Mouse (Mus musculus): ENCODE data around the gene Tmc5. TPM values are rescaled to one million over a fixed set of nuclear protein-coding genes. Genes with fewer than 3 reads are reported as not detected.

Tmc5 gene
- polyA plus RNA-seq, 1 experiment from 2014 or later: 0.91 TPM

DNA sequence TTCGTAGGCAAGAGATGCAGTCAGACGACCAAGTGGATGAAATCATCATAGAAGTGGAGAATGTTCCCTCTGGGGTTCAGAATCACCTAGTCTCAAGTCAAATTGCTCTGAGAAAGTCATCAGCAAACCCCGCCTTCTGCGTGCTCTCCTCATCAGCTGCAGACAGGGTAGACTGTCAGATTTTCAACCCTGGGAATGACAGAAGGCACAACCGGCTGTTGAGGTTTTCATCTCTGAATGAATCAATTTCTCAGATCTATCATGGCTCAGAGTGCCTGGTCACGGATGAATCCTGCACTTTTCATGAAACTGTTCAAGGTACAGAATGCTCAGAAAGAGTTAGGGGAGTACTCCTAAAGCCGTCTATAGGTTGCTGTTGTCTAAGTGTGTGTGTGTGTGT, 36.9 kb downstream of the Tmc5 start:
- Histone ChIP-seq H3K4me3 (replicated peaks; ENCODE audit: low read depth, low read length) (no peak overlapping the region), H3K4me2 (ENCODE audit: low read length) (no peak overlapping the region), H3K36me3 (ENCODE audit: insufficient read depth, low read length) (no peaks in the 10 kb centered on the region), H3K9me3 (replicated peaks; ENCODE audit: low read length) (no peaks in the 10 kb centered on the region), H3K9ac (ENCODE audit: low read depth, low read length) (no peak overlapping the region), H3K4me1 (replicated peaks; ENCODE audit: insufficient read depth, low read length) (no peaks in the 10 kb centered on the region), H3K27ac (no peak overlapping the region), H3K27me3 (ENCODE audit: insufficient read depth, low read length) (no peaks in the 10 kb centered on the region)
- 87% methylated on average over 7 of the region's 7 CpGs for WGBS
- DNase-seq (ENCODE audit: low spot score) (no peak), ATAC-seq (replicated peaks; ENCODE audit: low FRiP score, low read depth) (no peak)
- TF ChIP-seq CTCF (IDR thresholded peaks at IDR 0.05; ENCODE audit: low read depth): no peak

- WGBS: 35% methylated on average over 4 of the region's 4 CpGs
- DNase-seq (ENCODE audit: low spot score): no peak
Observed at GRCm38 (mm10) chr7:118637466-118637865, 40.4 kb downstream of the Tmc5 start.

DNA sequence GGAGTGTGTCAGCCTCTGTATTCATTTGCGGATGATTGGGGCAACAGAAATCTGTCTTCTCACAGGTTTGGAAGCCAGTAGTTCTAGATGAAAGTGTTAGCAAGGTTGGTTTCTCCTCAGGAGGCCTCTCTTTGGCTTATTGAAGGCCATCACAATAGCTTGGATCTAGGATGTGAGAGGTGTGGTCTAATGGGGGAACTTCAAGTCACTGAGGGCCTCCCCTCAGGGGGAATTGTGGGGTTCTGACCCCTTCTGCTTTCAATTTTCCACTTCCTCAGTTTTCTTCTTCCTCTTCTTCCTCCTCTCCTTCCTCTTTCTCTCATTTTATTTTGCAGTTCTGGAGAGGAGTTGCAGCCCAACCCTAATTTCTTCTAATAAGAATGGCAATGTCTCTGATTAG, 49.1 kb downstream of the Tmc5 start:
- Histone ChIP-seq H3K27me3 (ENCODE audit: insufficient read depth, low read length) (no peaks in the 10 kb centered on the region), H3K4me2 (ENCODE audit: low read length) (no peak overlapping the region), H3K27ac (no peak overlapping the region), H3K36me3 (ENCODE audit: insufficient read depth, low read length) (no peaks in the 10 kb centered on the region), H3K9me3 (replicated peaks; ENCODE audit: low read length) (no peaks in the 10 kb centered on the region), H3K4me1 (replicated peaks; ENCODE audit: insufficient read depth, low read length) (no peaks in the 10 kb centered on the region), H3K4me3 (replicated peaks; ENCODE audit: low read depth, low read length) (no peak overlapping the region), H3K9ac (ENCODE audit: low read depth, low read length) (no peak overlapping the region)
- TF ChIP-seq CTCF (IDR thresholded peaks at IDR 0.05; ENCODE audit: low read depth): no peak
- WGBS: 81% methylated on average over 1 of the region's 1 CpGs
- DNase-seq (ENCODE audit: low spot score) (no peak), ATAC-seq (replicated peaks; ENCODE audit: low FRiP score, low read depth) (no peak)

More at GRCm38 (mm10) chr7:118637466-118637865, 40.4 kb downstream of the Tmc5 start:
- Histone ChIP-seq H3K9me3 (replicated peaks; ENCODE audit: low read length) (no peaks in the 10 kb centered on the region), H3K4me3 (replicated peaks; ENCODE audit: low read depth, low read length) (no peak overlapping the region), H3K4me2 (ENCODE audit: low read length) (no peak overlapping the region), H3K27me3 (ENCODE audit: insufficient read depth, low read length) (no peaks in the 10 kb centered on the region), H3K9ac (ENCODE audit: low read depth, low read length) (no peak overlapping the region), H3K27ac (no peak overlapping the region), H3K36me3 (ENCODE audit: insufficient read depth, low read length) (no peaks in the 10 kb centered on the region), H3K4me1 (replicated peaks; ENCODE audit: insufficient read depth, low read length) (no peaks in the 10 kb centered on the region)
- no peak for TF ChIP-seq CTCF (IDR thresholded peaks at IDR 0.05; ENCODE audit: low read depth)
- no peak for ATAC-seq (replicated peaks; ENCODE audit: low FRiP score, low read depth)

GRCm38 (mm10) chr7:118649328-118649727, 52.2 kb downstream of the Tmc5 start:
- DNase-seq (ENCODE audit: low spot score) (no peak), ATAC-seq (replicated peaks; ENCODE audit: low FRiP score, low read depth) (no peak)
- Histone ChIP-seq H3K9ac (ENCODE audit: low read depth, low read length) (no peak overlapping the region), H3K27ac (no peak overlapping the region), H3K36me3 (ENCODE audit: insufficient read depth, low read length) (no peaks in the 10 kb centered on the region), H3K27me3 (ENCODE audit: insufficient read depth, low read length) (no peaks in the 10 kb centered on the region), H3K4me2 (ENCODE audit: low read length) (no peak overlapping the region), H3K4me1 (replicated peaks; ENCODE audit: insufficient read depth, low read length) (no peaks in the 10 kb centered on the region), H3K4me3 (replicated peaks; ENCODE audit: low read depth, low read length) (no peak overlapping the region), H3K9me3 (replicated peaks; ENCODE audit: low read length) (no peaks in the 10 kb centered on the region)
- 78% methylated on average over 7 of the region's 7 CpGs for WGBS
- no peak for TF ChIP-seq CTCF (IDR thresholded peaks at IDR 0.05; ENCODE audit: low read depth)

GRCm38 (mm10) chr7:118650119-118650518, 53.0 kb downstream of the Tmc5 start:
- Histone ChIP-seq H3K9ac (ENCODE audit: low read depth, low read length) (no peak overlapping the region), H3K27ac (no peak overlapping the region), H3K9me3 (replicated peaks; ENCODE audit: low read length) (no peaks in the 10 kb centered on the region), H3K4me3 (replicated peaks; ENCODE audit: low read depth, low read length) (no peak overlapping the region), H3K4me2 (ENCODE audit: low read length) (no peak overlapping the region), H3K27me3 (ENCODE audit: insufficient read depth, low read length) (no peaks in the 10 kb centered on the region), H3K4me1 (replicated peaks; ENCODE audit: insufficient read depth, low read length) (no peaks in the 10 kb centered on the region), H3K36me3 (ENCODE audit: insufficient read depth, low read length) (no peaks in the 10 kb centered on the region)
- ATAC-seq (replicated peaks; ENCODE audit: low FRiP score, low read depth) (no peak), DNase-seq (ENCODE audit: low spot score) (no peak)
- no peak for TF ChIP-seq CTCF (IDR thresholded peaks at IDR 0.05; ENCODE audit: low read depth)
- 79% methylated on average over 4 of the region's 4 CpGs for WGBS

DNA sequence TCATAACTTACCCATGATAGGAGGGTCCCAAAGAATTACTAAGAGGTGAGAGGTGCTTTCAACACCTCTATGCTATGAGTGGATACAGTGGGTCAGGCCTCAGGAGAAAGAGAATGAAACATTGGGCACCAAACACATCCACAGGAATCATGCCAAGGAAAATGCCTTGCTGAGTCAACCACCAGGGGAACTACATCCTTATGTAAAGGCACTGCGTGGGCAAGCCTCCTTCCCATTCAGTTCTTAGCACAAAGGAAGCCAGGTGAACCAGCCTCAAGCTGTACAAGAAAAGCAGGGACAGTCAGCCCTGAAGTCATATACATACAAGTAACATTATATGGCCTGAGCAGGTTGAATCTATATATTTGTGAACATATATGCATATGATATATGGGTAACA, 53.8 kb downstream of the Tmc5 start:
- Histone ChIP-seq H3K9ac (ENCODE audit: low read depth, low read length) (no peak overlapping the region), H3K36me3 (ENCODE audit: insufficient read depth, low read length) (no peaks in the 10 kb centered on the region), H3K4me3 (replicated peaks; ENCODE audit: low read depth, low read length) (no peak overlapping the region), H3K4me2 (ENCODE audit: low read length) (no peak overlapping the region), H3K27me3 (ENCODE audit: insufficient read depth, low read length) (no peaks in the 10 kb centered on the region), H3K9me3 (replicated peaks; ENCODE audit: low read length) (no peaks in the 10 kb centered on the region), H3K27ac (no peak overlapping the region), H3K4me1 (replicated peaks; ENCODE audit: insufficient read depth, low read length) (no peaks in the 10 kb centered on the region)
- no peak for DNase-seq (ENCODE audit: low spot score)
- no peak for ATAC-seq (replicated peaks; ENCODE audit: low FRiP score, low read depth)
- WGBS: 82% methylated on average over 1 of the region's 1 CpGs
- no peak for TF ChIP-seq CTCF (IDR thresholded peaks at IDR 0.05; ENCODE audit: low read depth)

GRCm38 (mm10) chr7:118652572-118653295, 55.6 kb downstream of the Tmc5 start:
- H3K27me3 ChIP-seq (ENCODE audit: insufficient read depth, low read length): no peaks in the 10 kb centered on the region
- no peak overlapping the region for H3K4me3 ChIP-seq (replicated peaks; ENCODE audit: low read depth, low read length)
- H3K9ac ChIP-seq (ENCODE audit: low read depth, low read length): no peak overlapping the region
- ATAC-seq (replicated peaks; ENCODE audit: low FRiP score, low read depth): no peak
- no peaks in the 10 kb centered on the region for H3K36me3 ChIP-seq (ENCODE audit: insufficient read depth, low read length)
- H3K4me2 ChIP-seq (ENCODE audit: low read length): no peak overlapping the region
- no peak for DNase-seq (ENCODE audit: low spot score)
- no peaks in the 10 kb centered on the region for H3K9me3 ChIP-seq (replicated peaks; ENCODE audit: low read length)
- TF ChIP-seq CTCF (IDR thresholded peaks at IDR 0.05; ENCODE audit: low read depth): no peak
- H3K4me1 ChIP-seq (replicated peaks; ENCODE audit: insufficient read depth, low read length): no peaks in the 10 kb centered on the region
- H3K27ac ChIP-seq: no peak overlapping the region
- WGBS: 84% methylated on average over 6 of the region's 6 CpGs
